Mouse (Mus musculus): Measurements from ENCODE around the gene Stk26. TPM values are rescaled to one million over a fixed set of nuclear protein-coding genes. Genes with fewer than 3 reads are reported as not detected.

Stk26 gene
- polyA plus RNA-seq, 1 experiment from 2014 or later = 19.1 TPM

GRCm38 (mm10) chrX:50842046-50842445 is 1.2 kb downstream of the Stk26 start:
- peak overlapping the region; percentile 53; the same call in 1 of the 2 replicates for H3K27ac ChIP-seq
- no peak for ATAC-seq (ENCODE audit: insufficient number of reproducible peaks, insufficient read depth, low FRiP score, low TSS enrichment, low read depth)
- H3K9ac ChIP-seq (replicated peaks) = peak overlapping the region; percentile 63

GRCm38 (mm10) chrX:50850428-50851184 is 9.8 kb downstream of the Stk26 start:
- Histone ChIP-seq H3K27ac (no peak overlapping the region), H3K4me2 (no peak overlapping the region), H3K36me3 (no peaks in the 10 kb centered on the region), H3K9ac (replicated peaks) (no peak overlapping the region), H3K4me3 (replicated peaks) (no peak overlapping the region), H3K4me1 (replicated peaks) (no peaks in the 10 kb centered on the region), H3K27me3 (peaks cover 3% of the 10 kb centered on the region; the same call in 1 of the 2 replicates), H3K9me3 (no peaks in the 10 kb centered on the region)
- WGBS = 65% methylated on average over 6 of the region's 6 CpGs
- ATAC-seq (ENCODE audit: insufficient number of reproducible peaks, insufficient read depth, low FRiP score, low TSS enrichment, low read depth) = no peak

More at GRCm38 (mm10) chrX:50842046-50842445, 1.2 kb downstream of the Stk26 start:
- H3K9me3 ChIP-seq = no peaks in the 10 kb centered on the region
- H3K27me3 ChIP-seq = 0 out of 2 replicates have a peak, but pooled peaks cover 12% of the 10 kb centered on the region
- H3K4me1 ChIP-seq (replicated peaks) = no peaks in the 10 kb centered on the region
- H3K36me3 ChIP-seq = no peaks in the 10 kb centered on the region
- peak overlapping the region; percentile 53 for H3K4me2 ChIP-seq
- 35% methylated on average over 9 of the region's 9 CpGs for WGBS
- H3K4me3 ChIP-seq (replicated peaks) = peak overlapping the region; percentile 53

DNA sequence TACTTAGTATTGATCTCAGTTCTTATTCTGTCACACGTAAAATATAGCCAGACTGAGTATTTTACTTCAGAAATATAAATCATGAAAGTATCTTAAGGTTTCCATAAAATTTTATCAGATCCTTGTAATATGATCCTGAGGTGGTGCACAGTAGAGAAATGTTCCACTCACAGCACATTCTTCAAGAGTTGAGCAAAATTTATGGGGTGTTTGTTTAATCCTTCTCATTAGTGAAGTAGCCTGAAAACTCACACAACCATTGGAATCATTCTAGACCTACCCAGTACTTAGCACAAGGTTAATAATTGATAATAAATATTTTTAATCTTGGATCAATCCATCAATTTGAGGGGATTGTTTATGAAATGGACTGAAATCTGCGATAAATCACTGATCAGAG is 22.9 kb downstream of the Stk26 start:
- 43% methylated on average over 2 of the region's 2 CpGs for WGBS
- Histone ChIP-seq H3K36me3 (no peaks in the 10 kb centered on the region), H3K27ac (0 out of 2 replicates have a peak overlapping the region, but pooled peaks have one; percentile 29), H3K4me2 (no peak overlapping the region), H3K4me1 (replicated peaks) (peaks cover 3% of the 10 kb centered on the region; the same call in 1 of the 2 replicates), H3K4me3 (replicated peaks) (no peak overlapping the region), H3K9ac (replicated peaks) (no peak overlapping the region), H3K9me3 (no peaks in the 10 kb centered on the region), H3K27me3 (0 out of 2 replicates have a peak, but pooled peaks cover 2% of the 10 kb centered on the region)
- peak; percentile 20; the same call in 1 of the 2 replicates for ATAC-seq (ENCODE audit: insufficient number of reproducible peaks, insufficient read depth, low FRiP score, low TSS enrichment, low read depth)

GRCm38 (mm10) chrX:50864734-50865133 is 23.9 kb downstream of the Stk26 start:
- Histone ChIP-seq H3K9me3 (no peaks in the 10 kb centered on the region), H3K9ac (replicated peaks) (no peak overlapping the region), H3K27ac (no peak overlapping the region), H3K4me3 (replicated peaks) (no peak overlapping the region), H3K36me3 (no peaks in the 10 kb centered on the region), H3K27me3 (0 out of 2 replicates have a peak, but pooled peaks cover 2% of the 10 kb centered on the region), H3K4me2 (no peak overlapping the region), H3K4me1 (replicated peaks) (peaks cover 3% of the 10 kb centered on the region; the same call in 1 of the 2 replicates)
- WGBS = 75% methylated on average over 5 of the region's 5 CpGs
- no peak for ATAC-seq (ENCODE audit: insufficient number of reproducible peaks, insufficient read depth, low FRiP score, low TSS enrichment, low read depth)

- no peak for ATAC-seq (ENCODE audit: insufficient number of reproducible peaks, insufficient read depth, low FRiP score, low TSS enrichment, low read depth)
- WGBS = 72% methylated on average over 6 of the region's 6 CpGs
- H3K36me3 ChIP-seq = no peaks in the 10 kb centered on the region
These were observed 33.6 kb downstream of the Stk26 start for GRCm38 (mm10) chrX:50874246-50875002.

GRCm38 (mm10) chrX:50887999-50888398 is 47.2 kb downstream of the Stk26 start:
- H3K27ac ChIP-seq = no peak overlapping the region
- no peak overlapping the region for H3K4me2 ChIP-seq
- H3K9me3 ChIP-seq = no peaks in the 10 kb centered on the region
- no peak overlapping the region for H3K4me3 ChIP-seq (replicated peaks)
- no peaks in the 10 kb centered on the region for H3K36me3 ChIP-seq
- no peaks in the 10 kb centered on the region for H3K4me1 ChIP-seq (replicated peaks)
- H3K27me3 ChIP-seq = 0 out of 2 replicates have a peak, but pooled peaks cover 3% of the 10 kb centered on the region
- no peak overlapping the region for H3K9ac ChIP-seq (replicated peaks)
- WGBS = 80% methylated on average over 2 of the region's 2 CpGs
- no peak for ATAC-seq (ENCODE audit: insufficient number of reproducible peaks, insufficient read depth, low FRiP score, low TSS enrichment, low read depth)

More at GRCm38 (mm10) chrX:50874246-50875002, 33.6 kb downstream of the Stk26 start:
- H3K4me2 ChIP-seq = no peak overlapping the region
- no peak overlapping the region for H3K9ac ChIP-seq (replicated peaks)
- H3K9me3 ChIP-seq = no peaks in the 10 kb centered on the region
- H3K4me3 ChIP-seq (replicated peaks) = no peak overlapping the region
- no peaks in the 10 kb centered on the region for H3K4me1 ChIP-seq (replicated peaks)
- H3K27ac ChIP-seq = no peak overlapping the region
- H3K27me3 ChIP-seq = peaks cover 2% of the 10 kb centered on the region; the same call in 1 of the 2 replicates

DNA sequence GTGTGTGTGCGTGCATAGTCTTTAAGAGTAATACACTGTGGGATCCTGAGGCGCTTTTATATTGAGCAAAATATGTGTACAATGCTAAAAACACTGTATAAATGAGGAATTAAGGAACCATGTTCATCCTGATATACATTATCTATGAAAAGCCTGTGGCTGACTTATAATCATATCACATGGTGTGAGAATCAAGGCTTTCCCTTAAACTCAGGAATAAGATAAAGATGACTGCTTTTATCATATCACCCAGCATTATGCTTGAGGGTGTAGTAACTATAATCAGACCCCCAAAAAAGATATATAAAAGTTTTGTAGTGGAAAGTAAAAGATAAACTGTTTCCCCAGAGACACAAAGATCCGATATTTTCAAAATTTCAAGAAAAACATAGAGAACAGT is 62.6 kb downstream of the Stk26 start:
- no peak for ATAC-seq (ENCODE audit: insufficient number of reproducible peaks, insufficient read depth, low FRiP score, low TSS enrichment, low read depth)
- Histone ChIP-seq H3K36me3 (no peaks in the 10 kb centered on the region), H3K9ac (replicated peaks) (no peak overlapping the region), H3K27ac (no peak overlapping the region), H3K9me3 (no peaks in the 10 kb centered on the region), H3K4me3 (replicated peaks) (no peak overlapping the region), H3K4me1 (replicated peaks) (no peaks in the 10 kb centered on the region), H3K27me3 (peaks cover 2% of the 10 kb centered on the region; the same call in 1 of the 2 replicates), H3K4me2 (no peak overlapping the region)
- WGBS = 82% methylated on average over 3 of the region's 3 CpGs

DNA sequence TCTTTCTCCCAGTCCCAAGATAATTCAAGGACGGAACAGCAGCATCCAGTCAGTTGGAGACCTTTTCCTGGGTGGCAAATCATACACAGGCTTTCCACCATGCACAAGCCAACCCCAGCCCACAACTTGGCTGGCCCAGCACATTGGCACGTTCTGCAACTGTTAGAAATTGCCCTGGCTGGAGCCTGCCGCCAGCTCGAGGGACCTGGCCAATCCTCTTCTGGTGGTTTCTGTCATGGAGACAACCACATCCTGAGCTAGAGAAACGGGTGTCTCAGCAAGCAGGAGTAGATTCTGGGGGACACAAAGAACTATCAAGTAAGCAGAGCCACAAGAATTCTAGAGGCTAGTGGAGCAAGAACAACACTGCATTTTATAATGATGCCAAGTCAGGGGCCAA is 69.1 kb downstream of the Stk26 start:
- no peaks in the 10 kb centered on the region for H3K9me3 ChIP-seq
- no peaks in the 10 kb centered on the region for H3K4me1 ChIP-seq (replicated peaks)
- no peak overlapping the region for H3K9ac ChIP-seq (replicated peaks)
- H3K4me3 ChIP-seq (replicated peaks) = no peak overlapping the region
- no peak overlapping the region for H3K27ac ChIP-seq
- WGBS = 82% methylated on average over 5 of the region's 5 CpGs
- no peak overlapping the region for H3K4me2 ChIP-seq
- no peaks in the 10 kb centered on the region for H3K36me3 ChIP-seq
- 0 out of 2 replicates have a peak, but pooled peaks cover 3% of the 10 kb centered on the region for H3K27me3 ChIP-seq
- no peak for ATAC-seq (ENCODE audit: insufficient number of reproducible peaks, insufficient read depth, low FRiP score, low TSS enrichment, low read depth)

- WGBS = 31% methylated on average over 3 of the region's 3 CpGs
- no peak overlapping the region for H3K9ac ChIP-seq (replicated peaks)
- ATAC-seq (ENCODE audit: insufficient number of reproducible peaks, insufficient read depth, low FRiP score, low TSS enrichment, low read depth) = no peak
These were observed 76.5 kb downstream of the Stk26 start for GRCm38 (mm10) chrX:50917389-50917788.

DNA sequence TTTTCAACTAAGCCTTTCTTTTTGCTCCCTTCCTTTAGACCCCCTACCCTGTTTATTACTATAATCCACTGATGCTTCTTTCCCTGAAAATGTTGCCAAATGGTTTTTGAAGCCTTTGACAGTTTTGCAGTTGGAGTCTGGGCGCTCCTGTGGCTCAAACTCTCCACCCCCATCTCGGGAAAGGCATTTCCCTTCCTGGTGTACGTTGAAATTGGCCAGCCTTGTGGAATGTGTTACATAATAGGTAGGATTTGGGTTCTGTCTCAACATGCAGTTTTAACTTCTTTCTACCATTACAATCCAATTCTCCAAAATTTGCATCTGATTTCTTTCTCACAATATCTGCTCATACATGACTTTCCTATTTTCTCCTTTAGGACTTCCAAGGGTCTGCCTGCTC is 77.9 kb downstream of the Stk26 start:
- Histone ChIP-seq H3K4me1 (replicated peaks) (peaks cover 5% of the 10 kb centered on the region), H3K4me2 (no peak overlapping the region), H3K36me3 (no peaks in the 10 kb centered on the region), H3K27ac (no peak overlapping the region), H3K9me3 (no peaks in the 10 kb centered on the region), H3K9ac (replicated peaks) (no peak overlapping the region), H3K27me3 (peaks cover 3% of the 10 kb centered on the region; the same call in 1 of the 2 replicates), H3K4me3 (replicated peaks) (no peak overlapping the region)
- ATAC-seq (ENCODE audit: insufficient number of reproducible peaks, insufficient read depth, low FRiP score, low TSS enrichment, low read depth) = no peak
- WGBS = 20% methylated on average over 3 of the region's 3 CpGs

More at GRCm38 (mm10) chrX:50917389-50917788, 76.5 kb downstream of the Stk26 start:
- Histone ChIP-seq H3K36me3 (no peaks in the 10 kb centered on the region), H3K9me3 (no peaks in the 10 kb centered on the region), H3K27me3 (peaks cover 3% of the 10 kb centered on the region; the same call in 1 of the 2 replicates), H3K4me2 (no peak overlapping the region), H3K27ac (0 out of 2 replicates have a peak overlapping the region, but pooled peaks have one; percentile 23), H3K4me3 (replicated peaks) (no peak overlapping the region), H3K4me1 (replicated peaks) (peaks cover 5% of the 10 kb centered on the region)
